Mouse (Mus musculus) spleen, adult 2 months (tissue): ENCODE measurements around the gene Cerkl. TPM values are rescaled to one million over a fixed set of nuclear protein-coding genes. Genes with fewer than 3 reads are reported as not detected.

Experiments
- DNase-seq, 2 experiments: peaks; one replicate each; pipeline versions ENCODE4 v3.0.0 to v3.0.0-alpha.2; 2012 to 2021; ENCODE audit warnings: low spot score in 2 of 2, low read depth in 1 of 2
- H3K27ac ChIP-seq: fragments of 200-500 bp; 2 replicates; pipeline ENCODE4 v1.5.1; 2012; ENCODE audit warnings: low read length, inconsistent platforms; ENCODE audit not compliant: insufficient read depth
- H3K27me3 ChIP-seq: fragments of 200-500 bp; 2 replicates; pipeline ENCODE4 v1.6.1; 2012; ENCODE audit warnings: mild to moderate bottlenecking, moderate library complexity, low read length, inconsistent platforms; ENCODE audit not compliant: control insufficient read depth, insufficient read depth
- H3K36me3 ChIP-seq: fragments of 200-500 bp; 2 replicates; pipeline ENCODE4 v1.6.1; 2012; ENCODE audit warnings: mild to moderate bottlenecking, low read length, inconsistent platforms; ENCODE audit not compliant: control insufficient read depth, insufficient read depth
- H3K4me1 ChIP-seq: fragments of 200-500 bp; 2 replicates; pipeline ENCODE4 v1.6.1; 2011; ENCODE audit warnings: inconsistent platforms; ENCODE audit not compliant: control insufficient read depth, insufficient read depth, insufficient read length
- H3K4me3 ChIP-seq: fragments of 200-500 bp; 2 replicates; pipeline ENCODE4 v1.5.1; 2011; ENCODE audit warnings: mild to moderate bottlenecking, inconsistent platforms; ENCODE audit not compliant: insufficient read depth, insufficient read length; ENCODE audit errors: extremely low read depth
- CTCF ChIP-seq: fragments of 200-500 bp; IDR thresholded peaks from 2 replicates; pipeline ENCODE4 v1.5.1; 2011; ENCODE audit warnings: mild to moderate bottlenecking, inconsistent platforms; ENCODE audit not compliant: insufficient read depth, insufficient read length, insufficient replicate concordance; ENCODE audit errors: extremely low read depth
- POLR2A ChIP-seq: fragments of 200-500 bp; IDR thresholded peaks from 2 replicates; pipeline ENCODE4 v1.6.1; 2011; ENCODE audit warnings: low read depth, low read length, inconsistent platforms
- WGBS: fragments of 180-500 bp; shearing (Covaris S2); methylation state at CpG from one replicate; pipeline ENCODE4 v1.1.7; 2018; 5-methylcytosine and 5-hydroxymethylcytosine counted together
- polyA plus RNA-seq: library from polyadenylated mRNA; depleted of rRNA; stranded (reverse); fragments of >200 nt; gene quantifications from 2 replicates; pipeline ENCODE4 v1.2.3, GENCODE M21; 2012

Gene Cerkl
- polyA plus RNA-seq, 1 experiment, result 1.3 TPM

DNA sequence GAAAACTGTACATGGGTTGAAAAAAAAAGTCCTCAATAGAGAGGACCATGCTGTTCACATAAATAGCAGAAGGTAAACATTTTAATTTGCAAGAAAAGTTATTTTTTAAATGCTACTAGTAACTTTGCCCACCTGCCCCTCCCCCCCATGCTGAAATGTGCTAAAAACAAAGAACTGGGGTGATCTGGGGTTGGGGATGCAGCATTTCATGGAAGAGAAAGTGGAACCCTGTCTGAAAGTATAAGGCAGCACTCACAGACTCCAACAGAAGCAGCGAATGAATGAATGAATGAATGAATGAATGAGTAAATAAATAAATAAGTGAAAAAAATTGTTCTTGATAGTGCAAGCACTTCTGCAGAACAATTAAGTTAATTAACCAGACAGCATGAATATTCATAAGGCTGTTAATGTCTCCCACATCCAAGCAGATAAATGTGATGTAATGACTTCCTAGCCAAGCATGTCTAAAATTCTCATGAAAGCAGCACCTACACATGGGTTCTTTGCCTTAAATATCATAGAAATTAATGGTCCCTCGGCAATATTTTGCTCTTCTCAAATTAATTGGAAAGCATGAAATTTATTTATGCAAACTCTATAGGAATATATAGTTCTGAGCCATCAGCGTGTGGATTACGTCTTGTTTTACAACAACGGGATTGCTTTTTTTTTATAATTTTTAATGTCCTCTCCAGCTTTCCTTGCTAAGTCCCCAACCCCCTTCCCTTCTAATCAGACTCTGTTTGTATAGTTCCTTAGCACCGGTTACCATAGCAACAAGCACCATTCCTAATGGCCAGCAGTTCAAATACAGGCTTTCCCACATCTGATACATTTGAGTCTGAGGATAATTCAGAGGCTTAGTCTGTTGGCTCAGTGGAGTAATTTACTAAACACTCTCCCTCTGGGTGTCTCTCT is 105.1 kb downstream of the Cerkl start:
- Histone ChIP-seq H3K27ac (no peak overlapping the region), H3K4me3 (no peak overlapping the region), H3K36me3 (no peaks in the 10 kb centered on the region), H3K4me1 (no peaks in the 10 kb centered on the region), H3K27me3 (no peaks in the 10 kb centered on the region)
- 92% methylated on average over 6 of the region's 6 CpGs for WGBS
- DNase-seq, result no peak
- TF ChIP-seq CTCF, result no peak
- no peak for TF ChIP-seq POLR2A

DNA sequence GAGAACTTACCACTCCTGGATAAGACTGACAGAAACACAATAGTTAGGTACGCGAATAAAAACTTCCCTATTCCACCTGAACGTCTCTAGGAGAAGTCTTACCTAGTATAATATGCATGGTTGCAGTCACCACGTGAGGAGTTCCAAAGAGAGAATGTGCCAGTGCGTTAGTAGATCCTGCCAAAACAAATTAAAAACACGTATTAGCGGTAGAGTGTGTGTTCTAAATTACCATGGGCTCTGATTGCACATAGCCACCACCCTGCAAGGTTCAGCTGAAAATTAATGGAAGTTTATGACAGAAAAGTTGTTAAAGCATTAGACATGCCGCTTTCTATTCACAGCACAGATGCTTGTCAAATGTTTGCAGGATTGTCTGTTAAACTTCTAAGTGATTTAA is 113.5 kb downstream of the Cerkl start:
- no peak for DNase-seq
- Histone ChIP-seq H3K4me1 (no peaks in the 10 kb centered on the region), H3K36me3 (no peaks in the 10 kb centered on the region), H3K27ac (no peak overlapping the region), H3K4me3 (no peak overlapping the region), H3K27me3 (no peaks in the 10 kb centered on the region)
- TF ChIP-seq POLR2A (no peak), CTCF (no peak)
- 92% methylated on average over 8 of the region's 8 CpGs for WGBS

DNA sequence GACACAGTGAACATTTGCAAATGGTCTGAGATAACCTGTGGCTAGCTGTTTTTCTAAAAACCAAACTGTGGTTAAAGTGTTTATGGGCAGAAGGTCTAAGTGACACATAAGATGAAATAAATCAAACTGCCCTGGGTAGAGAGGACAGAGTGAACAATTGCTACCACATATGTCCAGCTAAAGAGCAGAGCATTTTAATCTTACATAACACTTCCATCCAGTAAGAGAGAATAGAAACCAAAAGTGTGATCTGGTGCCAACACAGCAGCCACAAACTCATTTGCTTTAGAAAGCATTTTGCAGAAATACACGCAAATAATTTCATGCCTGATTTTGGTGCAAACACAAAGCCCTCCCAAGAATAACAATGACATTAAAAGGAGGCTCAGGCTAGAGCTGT is 117.6 kb downstream of the Cerkl start:
- no peak for DNase-seq
- H3K36me3 ChIP-seq, result no peaks in the 10 kb centered on the region

DNA sequence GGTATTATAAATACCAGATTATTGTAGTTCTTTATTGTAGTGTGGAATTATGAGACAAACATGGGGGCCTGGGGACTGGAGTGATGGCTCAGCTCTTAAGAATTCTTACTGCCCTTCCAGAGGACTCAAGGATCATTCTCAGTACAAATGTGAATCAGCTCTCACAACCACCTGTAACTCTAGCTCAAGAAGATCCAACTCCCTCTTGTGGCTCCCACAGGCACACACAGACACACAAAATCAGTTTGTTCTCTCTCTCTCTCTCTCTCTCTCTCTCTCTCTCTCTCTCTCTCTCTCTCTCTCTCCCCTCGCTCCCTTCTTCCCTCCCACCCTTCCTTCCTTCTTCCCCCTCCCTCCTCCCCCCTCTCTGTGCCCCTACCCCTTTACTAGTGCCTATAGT is 120.4 kb downstream of the Cerkl start:
- TF ChIP-seq POLR2A (no peak), CTCF (no peak)
- Histone ChIP-seq H3K27me3 (no peaks in the 10 kb centered on the region), H3K27ac (no peak overlapping the region), H3K36me3 (no peaks in the 10 kb centered on the region; the same call in 1 of the 2 replicates), H3K4me1 (no peaks in the 10 kb centered on the region), H3K4me3 (no peak overlapping the region)
- no peak for DNase-seq
- 75% methylated on average over 1 of the region's 1 CpGs for WGBS

More for the DNA sequence above, 117.6 kb downstream of the Cerkl start:
- TF ChIP-seq CTCF, result no peak
- Histone ChIP-seq H3K4me3 (no peak overlapping the region), H3K27me3 (no peaks in the 10 kb centered on the region), H3K4me1 (no peaks in the 10 kb centered on the region), H3K27ac (no peak overlapping the region)
- 22% methylated on average over 1 of the region's 1 CpGs for WGBS

DNA sequence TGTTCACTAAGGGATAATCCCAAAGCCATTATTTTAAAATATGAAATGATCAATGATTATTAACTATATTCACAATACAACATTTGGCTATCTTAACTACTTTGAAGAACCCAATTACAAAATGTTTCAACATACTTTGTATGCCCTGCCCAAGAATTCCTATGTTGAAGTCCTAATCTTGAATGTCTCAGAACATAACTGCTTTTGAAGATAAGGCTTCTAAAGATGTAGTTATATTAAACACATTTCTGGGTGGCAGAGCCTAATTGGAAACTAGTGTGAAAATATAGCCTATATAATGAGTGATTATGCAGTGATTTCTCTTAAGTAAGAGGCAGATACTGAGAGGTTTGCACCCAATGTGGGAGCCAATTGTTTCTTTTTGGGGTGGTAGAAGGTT is 121.9 kb downstream of the Cerkl start:
- Histone ChIP-seq H3K4me3 (no peak overlapping the region), H3K27ac (no peak overlapping the region), H3K27me3 (no peaks in the 10 kb centered on the region), H3K4me1 (no peaks in the 10 kb centered on the region), H3K36me3 (peaks cover 2% of the 10 kb centered on the region; the same call in 1 of the 2 replicates)
- no peak for TF ChIP-seq POLR2A
- no peak for TF ChIP-seq CTCF
- no peak for DNase-seq

DNA sequence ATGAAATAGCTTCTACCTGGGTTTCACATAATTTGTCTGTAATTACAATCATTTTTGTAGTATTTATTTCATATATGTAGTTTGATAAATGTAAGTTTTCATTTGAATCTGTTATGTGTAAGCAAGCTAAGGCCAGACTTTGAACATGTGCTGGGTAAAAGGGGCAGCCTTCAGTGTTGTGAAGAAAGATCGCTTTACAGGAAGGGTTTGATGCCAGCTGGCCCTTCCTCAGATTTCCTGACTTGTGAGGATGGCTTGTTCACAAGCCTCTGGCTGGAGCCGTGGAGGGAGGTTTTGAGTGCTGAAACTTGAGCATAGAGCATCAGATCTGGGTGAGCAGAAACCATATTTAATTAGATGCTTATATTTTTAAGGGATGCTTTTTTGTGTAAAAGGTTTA is 128.5 kb downstream of the Cerkl start:
- H3K27ac ChIP-seq, result no peak overlapping the region
- H3K4me3 ChIP-seq, result no peak overlapping the region
- 84% methylated on average over 2 of the region's 2 CpGs for WGBS
- no peak for DNase-seq
- H3K4me1 ChIP-seq, result no peaks in the 10 kb centered on the region
- no peaks in the 10 kb centered on the region for H3K27me3 ChIP-seq
- peaks cover 27% of the 10 kb centered on the region for H3K36me3 ChIP-seq
- TF ChIP-seq CTCF (no peak), POLR2A (no peak)

DNA sequence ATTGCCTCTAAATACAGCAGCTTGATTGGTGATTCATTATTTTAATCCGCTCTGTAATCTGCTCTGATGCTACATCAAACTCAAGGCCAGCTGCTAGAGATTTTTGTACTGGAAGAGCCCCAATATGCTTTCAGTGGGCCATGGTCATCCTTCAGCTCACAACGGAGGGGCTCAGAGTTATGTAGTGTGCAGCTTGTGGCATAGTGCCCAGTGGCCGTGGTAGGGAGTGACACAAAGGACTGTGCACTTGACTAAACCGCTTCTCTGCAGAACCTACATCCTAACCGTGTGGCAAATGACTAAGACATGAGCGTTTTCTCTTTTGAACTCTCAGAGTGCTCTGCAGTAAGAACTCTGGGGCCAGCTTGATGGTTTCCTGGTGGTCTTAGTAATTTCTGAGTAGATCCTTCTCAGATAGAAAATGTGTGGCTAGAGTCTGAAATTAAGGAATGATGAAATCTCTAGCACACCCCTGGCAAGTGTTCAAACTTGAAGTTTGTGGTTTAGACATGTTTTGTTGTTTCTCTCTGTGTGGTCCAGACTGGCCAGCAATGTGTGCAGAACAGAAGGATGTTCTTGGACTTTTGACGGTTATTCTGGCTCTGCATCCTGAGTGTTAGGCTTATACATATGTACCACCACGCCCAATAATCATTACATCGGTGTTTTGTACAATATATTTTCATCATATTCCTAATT is 140.3 kb downstream of the Cerkl start:
- peaks cover 52% of the 10 kb centered on the region for H3K36me3 ChIP-seq
- DNase-seq, result no peak
- TF ChIP-seq POLR2A (no peak), CTCF (no peak)
- H3K27ac ChIP-seq, result no peak overlapping the region
- no peak overlapping the region for H3K4me3 ChIP-seq
- H3K27me3 ChIP-seq, result no peaks in the 10 kb centered on the region
- 88% methylated on average over 9 of the region's 9 CpGs for WGBS
- no peaks in the 10 kb centered on the region for H3K4me1 ChIP-seq
